Mouse (Mus musculus) embryonic facial prominence, embryonic 10.5 days (tissue): ENCODE data around the gene Bcl2a1a. TPM values are rescaled to one million over a fixed set of nuclear protein-coding genes. Genes with fewer than 3 reads are reported as not detected.
"Not testable (repeated sequence)": the region's sequence is repeated elsewhere in the genome, so short reads cannot be mapped to it uniquely, and the experiment has no call there.

Experiments
- DNase-seq: peaks from one replicate; pipeline ENCODE4 v3.0.0-alpha.2; 2017; ENCODE audit warnings: low spot score
- H3K27ac ChIP-seq: fragments of 300-500 bp; sonication (generic); replicated peaks from 2 replicates; pipeline ENCODE4 v1.5.1; 2016; ENCODE audit warnings: mild to moderate bottlenecking
- H3K27me3 ChIP-seq: fragments of 300-500 bp; sonication (generic); replicated peaks from 2 replicates; pipeline ENCODE4 v1.6.1; 2016; ENCODE audit warnings: low read depth, mild to moderate bottlenecking; ENCODE audit not compliant: poor library complexity, severe bottlenecking
- H3K36me3 ChIP-seq: fragments of 300-500 bp; sonication (generic); replicated peaks from 2 replicates; pipeline ENCODE4 v1.6.1; 2016; ENCODE audit warnings: mild to moderate bottlenecking, moderate library complexity
- H3K4me1 ChIP-seq: fragments of 300-500 bp; sonication (generic); 2 replicates; pipeline ENCODE4 v1.6.1; 2016
- H3K4me3 ChIP-seq: fragments of 300-500 bp; sonication (generic); 2 replicates; pipeline ENCODE4 v1.5.1; 2016; ENCODE audit warnings: mild to moderate bottlenecking, moderate library complexity
- H3K9me3 ChIP-seq: fragments of 300-500 bp; sonication (generic); 2 replicates; pipeline ENCODE4 v1.6.1; 2016; ENCODE audit warnings: mild to moderate bottlenecking
- WGBS: fragments of 180-500 bp; shearing (Covaris S2); methylation state at CpG from one replicate; pipeline ENCODE4 v1.1.7; 2016; 5-methylcytosine and 5-hydroxymethylcytosine counted together
- polyA plus RNA-seq: library from polyadenylated mRNA; unstranded; fragments of >200 nt; fragmentation: Nextera tagmentation; extraction: Ambion mirVana; gene quantifications from 2 replicates; pipeline ENCODE4 v1.2.1, GENCODE M21; 2016

The Bcl2a1a gene
- polyA plus RNA-seq: not detected in 2 replicates

DNA sequence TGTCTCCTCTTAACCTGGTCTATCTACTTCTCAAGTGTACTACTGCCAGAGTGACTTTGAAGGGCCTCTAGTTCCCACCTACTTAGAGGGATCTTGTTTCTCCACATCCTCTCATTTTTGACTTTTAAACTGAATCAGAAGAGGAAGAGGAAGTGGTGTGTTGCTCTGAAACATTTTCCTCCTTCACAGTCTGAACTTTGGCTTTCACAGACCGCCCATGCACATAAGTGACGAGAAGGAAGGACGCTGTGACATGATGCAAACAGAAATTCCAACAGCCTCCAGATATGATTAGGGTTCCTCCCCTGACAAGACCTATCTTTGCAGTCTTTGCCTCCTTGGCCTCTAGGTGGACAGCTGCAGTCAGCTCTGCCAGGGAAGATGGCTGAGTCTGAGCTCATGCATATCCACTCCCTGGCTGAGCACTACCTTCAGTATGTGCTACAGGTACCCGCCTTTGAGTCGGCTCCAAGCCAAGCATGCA lies at the start of gene Bcl2a1a:
Gene Bcl2a1a, plus strand, starts transcription at position 231 of the 484 bp plus-strand sequence.
- H3K9me3 ChIP-seq, H3K4me1 ChIP-seq, H3K27me3 ChIP-seq, DNase-seq, H3K4me3 ChIP-seq, H3K36me3 ChIP-seq, H3K27ac ChIP-seq: not testable (repeated sequence)
- WGBS: 91% methylated on average over 5 of the region's 5 CpGs

DNA sequence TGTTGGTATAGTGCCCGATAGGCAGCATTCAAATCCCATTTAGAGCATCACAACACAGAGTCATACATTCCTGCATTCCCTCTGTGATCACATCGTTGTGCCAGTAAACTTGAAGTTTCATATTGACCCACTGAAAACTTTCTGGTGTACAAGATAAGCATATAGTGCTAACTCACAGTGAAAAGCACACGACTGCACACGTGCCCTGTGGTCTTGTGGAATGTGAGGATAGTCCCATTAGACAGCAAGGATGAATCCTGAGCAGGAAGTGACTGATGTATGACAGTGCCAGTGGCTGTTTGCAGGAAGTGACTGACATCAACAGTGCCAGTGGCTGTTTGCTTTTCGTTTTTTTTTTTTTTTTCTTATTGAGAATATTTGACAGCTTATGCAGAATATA lies 40.1 kb upstream of the Bcl2a1a start:
- H3K27ac ChIP-seq, H3K9me3 ChIP-seq, H3K27me3 ChIP-seq, H3K36me3 ChIP-seq, DNase-seq, H3K4me3 ChIP-seq, H3K4me1 ChIP-seq: not testable (repeated sequence)
- WGBS: 85% methylated on average over 5 of the region's 5 CpGs

DNA sequence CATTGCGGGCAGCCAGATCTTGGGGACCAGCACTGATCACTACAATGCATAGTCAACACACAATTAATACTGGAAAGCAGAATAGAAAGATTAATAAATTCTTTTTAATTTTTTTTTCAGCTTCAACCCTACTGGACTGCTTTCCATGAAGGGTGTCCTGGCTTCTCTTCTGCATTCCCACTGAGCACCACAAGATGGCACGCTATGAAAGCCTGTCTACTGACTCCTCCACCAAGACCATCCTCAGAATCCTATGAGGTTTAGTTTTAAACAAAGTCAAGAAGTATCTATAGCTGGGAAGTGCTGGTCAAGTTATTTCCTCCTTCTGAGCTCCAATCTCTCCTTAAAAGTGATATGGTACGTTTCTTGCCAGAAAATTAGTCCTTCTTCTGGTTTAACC lies 18.4 kb upstream of the Bcl2a1a start:
- H3K4me3 ChIP-seq, H3K27ac ChIP-seq, H3K36me3 ChIP-seq, DNase-seq, H3K4me1 ChIP-seq, H3K9me3 ChIP-seq, H3K27me3 ChIP-seq: not testable (repeated sequence)
- 29% methylated on average over 2 of the region's 3 CpGs for WGBS

DNA sequence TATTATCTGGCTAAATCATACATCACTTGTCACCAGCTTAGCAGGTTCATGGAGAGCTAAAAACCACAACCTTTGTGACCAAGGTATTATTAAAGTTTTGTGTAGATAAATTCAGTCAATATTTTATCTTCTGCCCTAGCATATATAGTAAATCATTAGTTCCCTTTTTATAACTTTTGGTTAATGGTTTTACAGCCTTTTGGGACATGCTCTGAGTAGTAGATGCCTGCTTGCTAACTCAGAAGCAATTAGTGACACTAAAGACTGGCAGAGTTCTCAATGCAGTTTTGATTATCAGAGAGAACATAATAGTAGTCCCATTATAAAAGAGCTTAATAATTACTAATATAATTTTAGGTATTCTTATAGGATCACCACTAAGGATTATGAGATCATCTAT lies 5.2 kb upstream of the Bcl2a1a start:
- not testable (repeated sequence) for DNase-seq, H3K27ac ChIP-seq, H3K27me3 ChIP-seq, H3K4me1 ChIP-seq, H3K9me3 ChIP-seq, H3K36me3 ChIP-seq, H3K4me3 ChIP-seq

DNA sequence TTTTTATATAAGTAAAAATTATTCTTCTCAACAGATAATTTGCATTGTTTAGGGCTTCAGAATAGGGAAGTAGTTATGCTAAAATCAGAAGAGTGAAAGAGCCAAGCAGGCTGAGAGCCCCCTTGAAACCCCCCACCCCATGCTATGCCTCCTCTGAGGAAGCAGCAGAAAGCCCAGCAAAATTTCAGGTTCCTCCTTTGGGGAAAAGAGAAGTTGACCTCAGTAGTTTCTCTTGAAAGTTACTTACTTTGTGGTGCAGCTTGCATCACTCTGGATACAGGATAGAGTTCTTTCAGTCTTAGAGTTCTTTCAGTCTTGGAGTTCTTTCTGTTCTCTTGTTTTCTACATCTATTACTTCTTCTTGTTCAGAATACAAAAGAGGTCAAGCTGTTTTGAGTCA lies 3.5 kb upstream of the Bcl2a1a start:
- H3K4me3 ChIP-seq, H3K27ac ChIP-seq, DNase-seq, H3K4me1 ChIP-seq, H3K36me3 ChIP-seq, H3K27me3 ChIP-seq, H3K9me3 ChIP-seq: not testable (repeated sequence)

DNA sequence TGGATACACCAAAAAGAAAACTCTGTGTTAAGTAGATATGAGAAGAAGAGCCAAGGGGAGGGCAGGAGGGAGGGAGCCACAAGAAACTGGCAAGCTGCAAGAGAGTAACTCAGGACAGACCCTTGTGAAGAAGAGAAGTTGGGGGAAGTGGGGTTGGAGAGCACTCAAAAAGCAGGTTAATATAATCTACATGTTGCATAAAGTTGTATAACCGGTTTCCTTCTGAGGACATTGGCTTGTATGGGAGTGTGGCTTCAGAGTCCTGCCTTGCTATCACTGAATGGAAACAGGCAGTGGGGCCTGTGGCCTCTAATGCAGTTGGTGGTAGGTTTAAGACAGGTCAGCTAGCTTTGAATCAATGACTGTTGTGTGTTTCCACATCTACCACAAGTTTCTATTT lies 1.5 kb upstream of the Bcl2a1a start:
- not testable (repeated sequence) for H3K9me3 ChIP-seq, H3K27me3 ChIP-seq, H3K4me1 ChIP-seq, H3K36me3 ChIP-seq, H3K27ac ChIP-seq, H3K4me3 ChIP-seq, DNase-seq
- 72% methylated on average over 1 of the region's 1 CpGs for WGBS

DNA sequence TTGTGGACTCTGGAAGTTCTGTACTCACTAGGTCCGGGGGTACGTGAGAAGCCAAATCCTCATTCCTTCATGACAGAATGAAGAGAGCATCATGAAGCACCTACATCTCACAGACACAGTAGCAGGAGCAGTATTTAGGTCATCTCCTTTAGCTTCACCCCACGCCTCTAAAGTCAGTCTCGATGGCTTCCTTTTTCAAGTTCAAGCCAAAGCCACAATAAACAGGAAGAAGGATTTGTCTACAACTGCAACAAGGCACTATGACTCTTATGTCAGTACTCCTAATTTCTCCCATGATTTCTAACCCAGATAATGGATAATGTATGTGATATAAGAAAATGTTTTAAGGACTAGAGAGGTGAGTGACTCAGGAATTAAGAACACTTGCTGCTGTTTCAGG lies 665 bp upstream of the Bcl2a1a start:
- 97% methylated on average over 4 of the region's 4 CpGs for WGBS
- not testable (repeated sequence) for H3K27ac ChIP-seq, H3K9me3 ChIP-seq, H3K36me3 ChIP-seq, H3K4me3 ChIP-seq, H3K27me3 ChIP-seq, DNase-seq, H3K4me1 ChIP-seq

DNA sequence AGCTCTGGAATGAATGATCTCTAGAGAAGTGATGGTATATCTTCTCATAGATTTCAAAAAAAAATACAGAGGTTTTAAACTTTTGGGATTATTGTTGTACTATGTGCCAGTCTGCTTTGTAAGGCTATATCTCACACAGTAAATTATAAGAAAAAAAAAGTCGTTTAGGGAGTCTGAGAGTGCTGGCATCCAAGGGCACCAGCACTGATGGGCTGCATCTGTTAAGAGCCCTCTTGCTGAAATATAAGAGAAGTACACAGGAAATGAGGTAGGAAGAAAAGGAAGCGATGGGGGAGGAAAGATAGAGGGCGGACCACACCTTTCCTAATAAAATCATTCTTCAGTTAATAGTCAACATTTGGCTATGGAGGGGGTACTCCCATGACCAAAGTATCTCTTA lies 2.2 kb downstream of the Bcl2a1a start:
- no peak for DNase-seq
- no peak overlapping the region for H3K27ac ChIP-seq
- WGBS: 83% methylated on average over 3 of the region's 3 CpGs
- no peaks in the 10 kb centered on the region for H3K36me3 ChIP-seq
- no peaks in the 10 kb centered on the region for H3K27me3 ChIP-seq
- no peak overlapping the region for H3K4me3 ChIP-seq
- H3K9me3 ChIP-seq: no peaks in the 10 kb centered on the region
- H3K4me1 ChIP-seq: no peaks in the 10 kb centered on the region

DNA sequence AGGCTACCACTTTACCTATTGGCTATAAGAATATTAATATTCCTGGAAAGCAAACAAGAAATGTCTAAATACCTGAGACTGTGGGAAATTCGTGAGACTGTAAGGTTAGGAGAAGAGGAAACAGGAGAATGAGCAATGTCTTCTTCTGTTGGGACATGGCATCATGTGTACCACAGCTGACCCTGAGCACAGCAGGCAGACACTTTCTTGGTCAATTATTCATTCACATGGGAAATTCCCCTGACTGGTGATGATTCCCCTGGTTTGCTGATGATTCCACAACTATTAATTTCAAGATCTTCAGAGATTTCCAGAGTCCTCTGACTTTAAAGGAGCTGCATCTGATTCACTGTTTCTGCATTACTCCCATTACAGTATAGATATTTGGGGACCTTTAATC lies 3.3 kb downstream of the Bcl2a1a start:
- H3K27me3 ChIP-seq, H3K4me3 ChIP-seq, DNase-seq, H3K4me1 ChIP-seq, H3K36me3 ChIP-seq, H3K9me3 ChIP-seq, H3K27ac ChIP-seq: not testable (repeated sequence)
- WGBS: 54% methylated on average over 1 of the region's 1 CpGs

DNA sequence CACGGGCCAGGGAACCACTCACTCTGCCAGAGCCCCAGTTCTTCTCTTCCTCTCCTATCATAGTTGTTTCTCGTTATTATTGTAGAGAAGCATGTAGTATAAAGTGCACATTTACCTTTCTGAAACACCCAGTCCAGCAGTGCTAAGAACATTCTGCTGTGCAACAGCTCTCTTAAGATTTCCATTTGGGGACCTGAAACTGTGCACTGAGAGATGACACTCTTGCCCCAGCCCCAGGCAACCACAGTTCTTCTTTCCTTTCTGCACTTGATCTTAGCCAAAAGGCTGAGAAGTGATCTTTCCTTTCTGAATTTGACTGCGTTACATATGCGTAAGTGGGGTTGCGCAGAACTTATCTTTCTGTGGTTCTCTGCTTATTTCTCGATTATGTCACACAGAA lies 9.8 kb downstream of the Bcl2a1a start:
- not testable (repeated sequence) for H3K27me3 ChIP-seq, H3K4me3 ChIP-seq, DNase-seq, H3K4me1 ChIP-seq, H3K36me3 ChIP-seq, H3K9me3 ChIP-seq, H3K27ac ChIP-seq
- WGBS: 90% methylated on average over 1 of the region's 6 CpGs

DNA sequence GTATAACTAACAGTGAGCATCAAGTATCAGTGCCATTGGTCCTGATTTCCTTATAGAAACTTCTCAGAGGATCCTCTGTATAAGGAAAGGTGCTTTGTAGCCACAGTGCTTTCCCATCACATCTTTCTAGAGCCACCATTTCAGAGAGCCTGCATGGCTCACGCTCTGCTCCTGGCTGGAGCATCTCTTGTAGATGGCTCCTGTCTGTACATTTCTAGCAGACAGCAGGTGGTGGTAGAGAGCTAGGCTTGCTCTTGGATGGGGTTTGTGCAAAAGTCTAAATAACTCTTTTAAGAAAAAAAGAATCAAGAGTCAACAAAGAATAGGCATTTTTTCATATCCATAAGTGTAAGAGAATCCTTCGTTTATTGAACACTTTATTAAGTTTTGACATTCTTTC lies 12.8 kb downstream of the Bcl2a1a start:
- not testable (repeated sequence) for H3K27ac ChIP-seq, H3K27me3 ChIP-seq, H3K4me1 ChIP-seq, H3K36me3 ChIP-seq, H3K4me3 ChIP-seq, H3K9me3 ChIP-seq, DNase-seq
- 64% methylated on average over 2 of the region's 2 CpGs for WGBS

DNA sequence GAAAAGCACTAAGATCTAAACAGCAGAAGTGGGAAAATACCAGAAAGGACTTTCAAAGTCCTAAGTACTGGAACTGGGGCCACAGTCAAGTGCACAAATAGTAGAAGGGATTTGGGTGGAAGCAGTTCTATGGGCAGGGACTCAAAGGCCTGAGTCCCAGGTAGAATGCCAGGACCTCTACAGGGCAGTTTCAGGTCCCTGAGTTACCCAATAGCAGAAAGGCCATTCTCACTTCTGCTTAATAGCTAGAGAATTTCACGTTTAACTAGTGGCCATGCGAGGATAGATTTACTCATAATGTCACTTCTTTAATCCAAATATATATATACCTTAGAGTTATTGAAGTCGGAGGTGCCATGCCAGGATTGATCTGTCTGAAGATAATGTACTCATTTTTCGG lies 20.2 kb downstream of the Bcl2a1a start:
- H3K27ac ChIP-seq, H3K4me3 ChIP-seq, H3K9me3 ChIP-seq, DNase-seq, H3K36me3 ChIP-seq, H3K27me3 ChIP-seq, H3K4me1 ChIP-seq: not testable (repeated sequence)
- 84% methylated on average over 4 of the region's 4 CpGs for WGBS

DNA sequence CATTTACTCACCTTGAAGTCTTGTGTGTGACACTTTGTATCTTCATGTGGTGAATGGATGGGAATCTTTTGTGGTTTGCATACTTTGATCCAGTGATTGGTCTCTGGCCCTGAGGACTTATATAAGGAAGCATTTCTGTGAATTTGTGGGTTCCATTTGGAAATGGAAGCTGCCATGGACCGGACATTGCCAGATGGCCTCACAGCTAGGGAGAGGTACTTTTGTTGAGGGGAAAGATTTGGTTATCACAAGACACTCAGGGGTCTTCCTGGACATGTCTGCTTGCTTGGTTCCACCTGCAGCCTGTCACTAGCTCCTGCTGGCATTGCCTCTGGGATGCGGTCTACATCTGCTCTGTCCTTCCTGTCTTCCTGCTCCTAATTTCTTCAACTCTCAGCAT lies 23.1 kb downstream of the Bcl2a1a start:
- not testable (repeated sequence) for H3K27me3 ChIP-seq, H3K27ac ChIP-seq, H3K36me3 ChIP-seq, DNase-seq, H3K4me3 ChIP-seq, H3K9me3 ChIP-seq, H3K4me1 ChIP-seq
- WGBS: 84% methylated on average over 2 of the region's 2 CpGs

DNA sequence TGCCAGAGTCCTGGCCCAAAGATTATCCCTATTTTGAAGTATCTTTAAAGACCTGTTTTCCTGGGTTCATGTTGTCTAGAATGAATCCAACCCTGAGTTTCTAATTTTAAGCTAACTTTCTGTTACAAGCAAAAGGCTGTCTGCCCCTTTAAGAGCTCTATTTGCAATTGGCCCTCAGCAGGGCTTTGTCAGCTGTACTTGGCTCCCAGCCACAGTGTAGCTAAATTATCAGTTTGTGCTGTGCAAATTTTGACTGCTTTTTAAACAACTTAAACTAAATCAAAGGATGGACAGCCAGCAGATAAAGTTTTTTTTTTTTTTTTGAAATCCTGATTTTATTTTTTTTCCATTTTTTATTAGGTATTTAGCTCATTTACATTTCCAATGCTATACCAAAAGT lies 44.8 kb downstream of the Bcl2a1a start:
- H3K4me1 ChIP-seq, H3K36me3 ChIP-seq, DNase-seq: not testable (repeated sequence)

More for the DNA sequence above, 44.8 kb downstream of the Bcl2a1a start:
- not testable (repeated sequence) for H3K4me3 ChIP-seq, H3K27ac ChIP-seq, H3K27me3 ChIP-seq, H3K9me3 ChIP-seq
